Mouse (Mus musculus): ENCODE measurements around the gene Metap2. TPM values are rescaled to one million over a fixed set of nuclear protein-coding genes. Genes with fewer than 3 reads are reported as not detected.

The Metap2 gene
- polyA plus RNA-seq, 1 experiment from 2014 or later, result 137 TPM

DNA sequence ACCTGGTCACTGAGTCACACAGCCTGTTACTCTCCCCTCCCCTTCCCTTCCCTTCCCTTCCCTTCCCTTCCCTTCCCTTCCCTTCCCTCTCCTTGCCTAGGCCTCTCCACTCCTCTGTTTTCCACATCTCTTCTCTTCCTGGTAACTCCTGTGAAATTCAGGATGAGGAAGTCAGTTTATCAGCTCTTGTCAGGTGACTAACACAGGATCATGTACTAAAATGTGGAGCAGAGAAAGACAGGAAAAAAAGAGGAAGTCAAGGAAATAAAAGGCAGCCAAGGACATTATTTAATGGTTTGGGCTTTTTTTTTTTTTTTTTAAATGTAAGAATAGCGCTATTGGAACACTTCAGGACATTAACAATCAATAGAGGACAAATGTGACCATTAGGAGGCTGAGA, 12.1 kb upstream of the Metap2 start:
- Histone ChIP-seq H3K36me3 (ENCODE audit: insufficient read depth, low read length) (no peaks in the 10 kb centered on the region), H3K4me1 (ENCODE audit: insufficient read depth, low read depth, low read length) (no peaks in the 10 kb centered on the region), H3K27me3 (replicated peaks; ENCODE audit: insufficient read depth, low read length) (no peaks in the 10 kb centered on the region), H3K9ac (replicated peaks; ENCODE audit: low read depth) (no peak overlapping the region), H3K4me3 (ENCODE audit: low read depth, low read length) (no peak overlapping the region), H3K4me2 (replicated peaks; ENCODE audit: low read depth, low read length) (no peak overlapping the region), H3K27ac (ENCODE audit: low read length) (no peak overlapping the region), H3K9me3 (ENCODE audit: low read length) (no peaks in the 10 kb centered on the region)
- DNase-seq (ENCODE audit: low spot score) (no peak), ATAC-seq (no peak)
- 71% methylated on average over 1 of the region's 1 CpGs for WGBS
- no peak for TF ChIP-seq EP300 (IDR thresholded peaks at IDR 0.05)
- TF ChIP-seq CTCF (IDR thresholded peaks at IDR 0.05), result no peak

DNA sequence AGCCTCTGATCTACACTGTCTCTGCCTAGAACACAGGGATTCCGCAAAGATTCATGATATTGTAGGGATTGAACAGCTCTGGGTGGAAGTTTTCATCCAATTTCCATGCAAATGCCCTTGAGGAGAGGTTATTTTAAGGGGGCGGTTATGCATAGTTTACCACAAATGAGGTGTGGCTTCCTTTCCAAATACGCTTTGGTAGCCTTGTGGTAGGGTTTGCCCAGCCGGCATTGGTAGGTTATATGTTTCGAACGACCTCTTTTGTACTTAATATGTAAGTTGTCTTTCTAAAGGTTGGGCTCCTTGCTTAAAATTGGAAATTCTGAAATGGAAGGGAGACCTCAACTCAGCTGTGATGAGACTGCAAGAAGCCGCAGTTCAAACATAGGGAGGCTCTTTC, 11.6 kb upstream of the Metap2 start:
- DNase-seq (ENCODE audit: low spot score) (no peak), ATAC-seq (no peak)
- Histone ChIP-seq H3K9me3 (ENCODE audit: low read length) (no peaks in the 10 kb centered on the region), H3K27me3 (replicated peaks; ENCODE audit: insufficient read depth, low read length) (no peaks in the 10 kb centered on the region), H3K4me3 (ENCODE audit: low read depth, low read length) (no peak overlapping the region), H3K9ac (replicated peaks; ENCODE audit: low read depth) (no peak overlapping the region), H3K27ac (ENCODE audit: low read length) (no peak overlapping the region), H3K4me1 (ENCODE audit: insufficient read depth, low read depth, low read length) (no peaks in the 10 kb centered on the region), H3K36me3 (ENCODE audit: insufficient read depth, low read length) (no peaks in the 10 kb centered on the region), H3K4me2 (replicated peaks; ENCODE audit: low read depth, low read length) (no peak overlapping the region)
- 90% methylated on average over 7 of the region's 7 CpGs for WGBS
- no peak for TF ChIP-seq EP300 (IDR thresholded peaks at IDR 0.05)
- no peak for TF ChIP-seq CTCF (IDR thresholded peaks at IDR 0.05)

DNA sequence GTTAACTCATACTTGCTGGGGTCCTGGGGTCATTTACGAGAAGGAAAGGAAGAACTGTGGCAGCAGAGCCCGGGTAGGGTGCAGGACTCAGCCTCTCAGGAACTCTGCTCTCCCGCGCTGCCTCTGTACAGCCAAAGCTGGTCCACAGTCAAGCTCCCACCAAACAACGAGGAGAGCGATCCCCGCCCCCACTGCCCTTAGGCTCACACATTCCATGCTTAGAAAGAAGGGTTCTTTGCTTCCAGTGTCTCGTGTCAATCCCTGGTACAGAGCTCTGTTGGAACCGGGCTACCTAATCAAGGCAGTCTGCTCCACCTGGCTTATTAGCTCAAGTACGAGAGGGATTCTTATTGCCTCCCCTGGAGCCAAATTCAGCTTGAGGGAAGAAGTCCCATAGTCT, 10.5 kb upstream of the Metap2 start:
- no peak overlapping the region for H3K9ac ChIP-seq (replicated peaks; ENCODE audit: low read depth)
- DNase-seq (ENCODE audit: low spot score), result no peak
- H3K9me3 ChIP-seq (ENCODE audit: low read length), result no peaks in the 10 kb centered on the region
- no peaks in the 10 kb centered on the region for H3K27me3 ChIP-seq (replicated peaks; ENCODE audit: insufficient read depth, low read length)
- no peak for ATAC-seq
- TF ChIP-seq CTCF (IDR thresholded peaks at IDR 0.05) (no peak), EP300 (IDR thresholded peaks at IDR 0.05) (no peak)
- no peaks in the 10 kb centered on the region for H3K4me1 ChIP-seq (ENCODE audit: insufficient read depth, low read depth, low read length)
- no peak overlapping the region for H3K27ac ChIP-seq (ENCODE audit: low read length)
- no peak overlapping the region for H3K4me2 ChIP-seq (replicated peaks; ENCODE audit: low read depth, low read length)
- H3K4me3 ChIP-seq (ENCODE audit: low read depth, low read length), result no peak overlapping the region
- WGBS, result 54% methylated on average over 10 of the region's 10 CpGs
- H3K36me3 ChIP-seq (ENCODE audit: insufficient read depth, low read length), result no peaks in the 10 kb centered on the region

- ATAC-seq (no peak), DNase-seq (ENCODE audit: low spot score) (no peak)
- WGBS, result 72% methylated on average over 11 of the region's 11 CpGs
- H3K4me3 ChIP-seq (ENCODE audit: low read depth, low read length), result no peak overlapping the region
- no peak overlapping the region for H3K9ac ChIP-seq (replicated peaks; ENCODE audit: low read depth)
- no peak overlapping the region for H3K4me2 ChIP-seq (replicated peaks; ENCODE audit: low read depth, low read length)
- H3K27ac ChIP-seq (ENCODE audit: low read length), result no peak overlapping the region
- TF ChIP-seq CTCF (IDR thresholded peaks at IDR 0.05) (no peak), EP300 (IDR thresholded peaks at IDR 0.05) (no peak)
- no peaks in the 10 kb centered on the region for H3K9me3 ChIP-seq (ENCODE audit: low read length)
- H3K36me3 ChIP-seq (ENCODE audit: insufficient read depth, low read length), result no peaks in the 10 kb centered on the region
- no peaks in the 10 kb centered on the region for H3K4me1 ChIP-seq (ENCODE audit: insufficient read depth, low read depth, low read length)
- no peaks in the 10 kb centered on the region for H3K27me3 ChIP-seq (replicated peaks; ENCODE audit: insufficient read depth, low read length)
Observed at GRCm38 (mm10) chr10:93899907-93900306, 3.0 kb upstream of the Metap2 start.

- TF ChIP-seq CTCF (IDR thresholded peaks at IDR 0.05) (no peak), EP300 (IDR thresholded peaks at IDR 0.05) (no peak)
- H3K36me3 ChIP-seq (ENCODE audit: insufficient read depth, low read length), result no peaks in the 10 kb centered on the region
- H3K4me1 ChIP-seq (ENCODE audit: insufficient read depth, low read depth, low read length), result no peaks in the 10 kb centered on the region
- H3K9ac ChIP-seq (replicated peaks; ENCODE audit: low read depth), result no peak overlapping the region
- no peak overlapping the region for H3K4me2 ChIP-seq (replicated peaks; ENCODE audit: low read depth, low read length)
- WGBS, result 36% methylated on average over 2 of the region's 2 CpGs
- no peak overlapping the region for H3K4me3 ChIP-seq (ENCODE audit: low read depth, low read length)
- DNase-seq (ENCODE audit: low spot score) (no peak), ATAC-seq (no peak)
- no peaks in the 10 kb centered on the region for H3K9me3 ChIP-seq (ENCODE audit: low read length)
- H3K27me3 ChIP-seq (replicated peaks; ENCODE audit: insufficient read depth, low read length), result no peaks in the 10 kb centered on the region
- H3K27ac ChIP-seq (ENCODE audit: low read length), result no peak overlapping the region
Observed at GRCm38 (mm10) chr10:93899303-93899702, 2.4 kb upstream of the Metap2 start.

- no peak for ATAC-seq
- H3K27me3 ChIP-seq (replicated peaks; ENCODE audit: insufficient read depth, low read length), result no peaks in the 10 kb centered on the region
- H3K4me3 ChIP-seq (ENCODE audit: low read depth, low read length), result no peak overlapping the region
- no peak overlapping the region for H3K4me2 ChIP-seq (replicated peaks; ENCODE audit: low read depth, low read length)
- TF ChIP-seq EP300 (IDR thresholded peaks at IDR 0.05) (no peak), CTCF (IDR thresholded peaks at IDR 0.05) (no peak)
- H3K27ac ChIP-seq (ENCODE audit: low read length), result no peak overlapping the region
- H3K9me3 ChIP-seq (ENCODE audit: low read length), result no peaks in the 10 kb centered on the region
- no peak overlapping the region for H3K9ac ChIP-seq (replicated peaks; ENCODE audit: low read depth)
- no peak for DNase-seq (ENCODE audit: low spot score)
- no peaks in the 10 kb centered on the region for H3K36me3 ChIP-seq (ENCODE audit: insufficient read depth, low read length)
- WGBS, result 94% methylated on average over 4 of the region's 4 CpGs
- peaks cover 3% of the 10 kb centered on the region; the same call in 1 of the 2 replicates for H3K4me1 ChIP-seq (ENCODE audit: insufficient read depth, low read depth, low read length)
Observed at GRCm38 (mm10) chr10:93892551-93892950, 4.3 kb downstream of the Metap2 start.

DNA sequence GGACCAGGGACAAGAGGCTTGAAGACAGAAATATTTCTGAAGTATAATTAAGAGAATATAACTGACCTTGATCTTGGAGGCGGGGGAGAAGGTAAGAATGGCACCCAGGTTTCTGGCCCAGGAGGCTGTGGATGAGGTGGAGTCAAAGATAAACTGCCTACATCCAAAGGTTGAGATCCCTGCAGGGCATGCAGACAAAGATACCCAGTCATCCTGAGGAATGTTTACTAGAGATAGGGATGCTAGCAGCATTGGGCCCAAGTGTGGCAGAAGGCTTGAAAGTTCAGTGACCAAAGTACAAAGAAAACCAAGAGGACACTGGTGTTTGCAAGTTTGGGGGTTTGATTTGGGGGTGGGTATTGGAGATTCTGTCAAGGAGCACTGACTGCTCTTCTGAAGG, 5.9 kb downstream of the Metap2 start:
- Histone ChIP-seq H3K9me3 (ENCODE audit: low read length) (no peaks in the 10 kb centered on the region), H3K36me3 (ENCODE audit: insufficient read depth, low read length) (no peaks in the 10 kb centered on the region), H3K4me2 (replicated peaks; ENCODE audit: low read depth, low read length) (no peak overlapping the region), H3K4me3 (ENCODE audit: low read depth, low read length) (no peak overlapping the region), H3K27ac (ENCODE audit: low read length) (no peak overlapping the region), H3K4me1 (ENCODE audit: insufficient read depth, low read depth, low read length) (peaks cover 3% of the 10 kb centered on the region; the same call in 1 of the 2 replicates), H3K9ac (replicated peaks; ENCODE audit: low read depth) (no peak overlapping the region), H3K27me3 (replicated peaks; ENCODE audit: insufficient read depth, low read length) (no peaks in the 10 kb centered on the region)
- WGBS, result 86% methylated on average over 1 of the region's 1 CpGs
- ATAC-seq, result no peak
- TF ChIP-seq EP300 (IDR thresholded peaks at IDR 0.05) (no peak), CTCF (IDR thresholded peaks at IDR 0.05) (no peak)
- DNase-seq (ENCODE audit: low spot score), result no peak
